Mouse (Mus musculus): ENCODE results near the gene Lrrc28. TPM values are rescaled to one million over a fixed set of nuclear protein-coding genes. Genes with fewer than 3 reads are reported as not detected.

The Lrrc28 gene
- polyA plus RNA-seq, 1 experiment from 2014 or later = 18.4 TPM

- Histone ChIP-seq H3K27ac (ENCODE audit: low read depth, low read length) (no peak overlapping the region), H3K4me1 (ENCODE audit: control insufficient read depth, insufficient read depth, low read length) (no peaks in the 10 kb centered on the region), H3K27me3 (ENCODE audit: control insufficient read depth, insufficient read depth, low read length) (no peaks in the 10 kb centered on the region), H3K9ac (ENCODE audit: low read depth, low read length) (no peak overlapping the region), H3K4me2 (replicated peaks; ENCODE audit: low read depth, low read length) (no peak overlapping the region), H3K9me3 (ENCODE audit: control insufficient read depth, low read length) (no peaks in the 10 kb centered on the region), H3K4me3 (ENCODE audit: low read length) (no peak overlapping the region), H3K36me3 (ENCODE audit: control insufficient read depth, insufficient read depth, low read length) (no peaks in the 10 kb centered on the region)
- no peak for ATAC-seq (ENCODE audit: low FRiP score, low TSS enrichment)
Observed at GRCm38 (mm10) chr7:67544586-67544985, 100.5 kb downstream of the Lrrc28 start.

GRCm38 (mm10) chr7:67543641-67544040 lies 101.4 kb downstream of the Lrrc28 start:
- no peak overlapping the region for H3K27ac ChIP-seq (ENCODE audit: low read depth, low read length)
- ATAC-seq (ENCODE audit: low FRiP score, low TSS enrichment) = no peak
- no peaks in the 10 kb centered on the region for H3K36me3 ChIP-seq (ENCODE audit: control insufficient read depth, insufficient read depth, low read length)
- H3K4me2 ChIP-seq (replicated peaks; ENCODE audit: low read depth, low read length) = no peak overlapping the region
- H3K9me3 ChIP-seq (ENCODE audit: control insufficient read depth, low read length) = no peaks in the 10 kb centered on the region
- H3K4me3 ChIP-seq (ENCODE audit: low read length) = no peak overlapping the region
- no peak overlapping the region for H3K9ac ChIP-seq (ENCODE audit: low read depth, low read length)
- no peaks in the 10 kb centered on the region for H3K27me3 ChIP-seq (ENCODE audit: control insufficient read depth, insufficient read depth, low read length)
- no peaks in the 10 kb centered on the region for H3K4me1 ChIP-seq (ENCODE audit: control insufficient read depth, insufficient read depth, low read length)
- 80% methylated on average over 6 of the region's 6 CpGs for WGBS

DNA sequence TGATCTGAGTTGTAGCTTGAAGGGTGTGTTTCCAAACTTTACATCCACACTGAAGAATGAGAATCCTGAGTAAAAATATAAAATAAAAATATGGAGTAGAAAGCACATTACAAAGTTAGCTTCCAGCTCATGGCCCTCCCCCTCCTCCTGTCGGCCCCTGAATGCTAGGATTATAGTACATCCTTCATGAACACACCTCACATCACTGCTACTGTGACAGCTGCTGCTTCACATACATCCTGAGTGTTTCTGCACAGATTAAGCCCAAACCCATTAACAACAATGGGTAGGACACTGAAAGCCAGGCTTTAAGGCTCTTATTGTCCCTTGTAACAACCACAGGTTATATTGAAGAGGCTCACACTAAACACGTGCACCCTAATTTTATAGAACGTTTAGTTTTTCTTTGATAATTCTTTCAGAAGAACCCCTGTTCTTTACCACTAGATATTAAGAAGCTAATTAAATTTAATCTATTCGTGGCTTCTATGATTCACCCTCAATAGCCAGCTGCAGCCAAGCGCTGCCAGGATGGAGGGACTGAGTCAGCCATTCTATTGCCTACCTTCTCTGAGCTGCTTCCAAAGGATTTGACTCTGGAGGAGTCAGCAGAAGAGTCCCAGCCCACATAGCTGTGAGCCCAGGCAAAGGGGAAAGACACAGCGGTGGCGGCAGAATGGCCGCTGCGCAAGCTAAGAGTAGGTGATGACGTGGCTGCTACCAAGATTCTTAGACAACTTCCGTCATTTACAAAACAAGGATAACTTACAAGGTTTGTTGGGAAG lies 108.3 kb downstream of the Lrrc28 start:
- Histone ChIP-seq H3K4me3 (ENCODE audit: low read length) (no peak overlapping the region), H3K27ac (ENCODE audit: low read depth, low read length) (no peak overlapping the region), H3K36me3 (ENCODE audit: control insufficient read depth, insufficient read depth, low read length) (no peaks in the 10 kb centered on the region), H3K9ac (ENCODE audit: low read depth, low read length) (no peak overlapping the region), H3K4me2 (replicated peaks; ENCODE audit: low read depth, low read length) (no peak overlapping the region), H3K4me1 (ENCODE audit: control insufficient read depth, insufficient read depth, low read length) (no peaks in the 10 kb centered on the region), H3K9me3 (ENCODE audit: control insufficient read depth, low read length) (no peaks in the 10 kb centered on the region), H3K27me3 (ENCODE audit: control insufficient read depth, insufficient read depth, low read length) (no peaks in the 10 kb centered on the region)
- ATAC-seq (ENCODE audit: low FRiP score, low TSS enrichment) = no peak
- 97% methylated on average over 11 of the region's 11 CpGs for WGBS

- no peak for ATAC-seq (ENCODE audit: low FRiP score, low TSS enrichment)
- no peak overlapping the region for H3K4me3 ChIP-seq (ENCODE audit: low read length)
- no peak overlapping the region for H3K27ac ChIP-seq (ENCODE audit: low read depth, low read length)
- no peak overlapping the region for H3K9ac ChIP-seq (ENCODE audit: low read depth, low read length)
- no peak overlapping the region for H3K4me2 ChIP-seq (replicated peaks; ENCODE audit: low read depth, low read length)
- WGBS = 81% methylated on average over 4 of the region's 4 CpGs
- no peaks in the 10 kb centered on the region for H3K9me3 ChIP-seq (ENCODE audit: control insufficient read depth, low read length)
- no peaks in the 10 kb centered on the region for H3K4me1 ChIP-seq (ENCODE audit: control insufficient read depth, insufficient read depth, low read length)
- no peaks in the 10 kb centered on the region for H3K27me3 ChIP-seq (ENCODE audit: control insufficient read depth, insufficient read depth, low read length)
- no peaks in the 10 kb centered on the region for H3K36me3 ChIP-seq (ENCODE audit: control insufficient read depth, insufficient read depth, low read length)
Observed at GRCm38 (mm10) chr7:67535941-67536340, 109.1 kb downstream of the Lrrc28 start.

- no peak for ATAC-seq (ENCODE audit: low FRiP score, low TSS enrichment)
- WGBS = 35% methylated on average over 2 of the region's 2 CpGs
- no peak overlapping the region for H3K4me2 ChIP-seq (replicated peaks; ENCODE audit: low read depth, low read length)
Observed at GRCm38 (mm10) chr7:67530981-67531380, 114.1 kb downstream of the Lrrc28 start.

DNA sequence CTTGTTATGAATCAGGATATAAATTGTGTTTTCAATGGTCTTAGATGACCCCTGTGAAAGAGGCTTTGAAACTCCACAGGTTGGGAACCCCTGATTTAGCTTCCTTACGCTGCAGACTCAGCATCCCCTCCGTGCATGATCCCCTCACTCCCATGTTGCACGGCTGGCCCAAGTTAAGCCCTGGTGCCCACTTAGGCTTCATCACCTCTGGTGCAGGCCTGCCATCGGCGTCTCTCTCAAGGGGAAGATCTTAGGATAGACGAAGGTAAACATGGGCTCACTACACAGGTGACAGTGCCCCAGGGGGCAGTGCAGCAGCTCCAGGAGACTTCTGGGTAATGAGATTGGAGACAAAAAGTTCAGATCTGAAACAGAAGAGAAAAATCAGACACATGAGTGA lies 115.7 kb downstream of the Lrrc28 start:
- Histone ChIP-seq H3K27ac (ENCODE audit: low read depth, low read length) (no peak overlapping the region), H3K4me2 (replicated peaks; ENCODE audit: low read depth, low read length) (no peak overlapping the region), H3K9me3 (ENCODE audit: control insufficient read depth, low read length) (no peaks in the 10 kb centered on the region), H3K27me3 (ENCODE audit: control insufficient read depth, insufficient read depth, low read length) (no peaks in the 10 kb centered on the region), H3K4me3 (ENCODE audit: low read length) (no peak overlapping the region), H3K9ac (ENCODE audit: low read depth, low read length) (no peak overlapping the region), H3K36me3 (ENCODE audit: control insufficient read depth, insufficient read depth, low read length) (no peaks in the 10 kb centered on the region), H3K4me1 (ENCODE audit: control insufficient read depth, insufficient read depth, low read length) (no peaks in the 10 kb centered on the region)
- ATAC-seq (ENCODE audit: low FRiP score, low TSS enrichment) = no peak
- WGBS = 77% methylated on average over 6 of the region's 6 CpGs

More at GRCm38 (mm10) chr7:67530981-67531380, 114.1 kb downstream of the Lrrc28 start:
- H3K4me1 ChIP-seq (ENCODE audit: control insufficient read depth, insufficient read depth, low read length) = no peaks in the 10 kb centered on the region
- no peaks in the 10 kb centered on the region for H3K9me3 ChIP-seq (ENCODE audit: control insufficient read depth, low read length)
- no peak overlapping the region for H3K27ac ChIP-seq (ENCODE audit: low read depth, low read length)
- no peaks in the 10 kb centered on the region for H3K36me3 ChIP-seq (ENCODE audit: control insufficient read depth, insufficient read depth, low read length)
- H3K27me3 ChIP-seq (ENCODE audit: control insufficient read depth, insufficient read depth, low read length) = no peaks in the 10 kb centered on the region
- no peak overlapping the region for H3K4me3 ChIP-seq (ENCODE audit: low read length)
- no peak overlapping the region for H3K9ac ChIP-seq (ENCODE audit: low read depth, low read length)

- no peak overlapping the region for H3K9ac ChIP-seq (ENCODE audit: low read depth, low read length)
- H3K4me3 ChIP-seq (ENCODE audit: low read length) = no peak overlapping the region
- no peaks in the 10 kb centered on the region for H3K9me3 ChIP-seq (ENCODE audit: control insufficient read depth, low read length)
- H3K27me3 ChIP-seq (ENCODE audit: control insufficient read depth, insufficient read depth, low read length) = no peaks in the 10 kb centered on the region
- WGBS = 95% methylated on average over 18 of the region's 18 CpGs
- H3K4me2 ChIP-seq (replicated peaks; ENCODE audit: low read depth, low read length) = no peak overlapping the region
- ATAC-seq (ENCODE audit: low FRiP score, low TSS enrichment) = no peak
- H3K4me1 ChIP-seq (ENCODE audit: control insufficient read depth, insufficient read depth, low read length) = no peaks in the 10 kb centered on the region
- H3K36me3 ChIP-seq (ENCODE audit: control insufficient read depth, insufficient read depth, low read length) = no peaks in the 10 kb centered on the region
- no peak overlapping the region for H3K27ac ChIP-seq (ENCODE audit: low read depth, low read length)
Observed at GRCm38 (mm10) chr7:67528821-67529221, 116.2 kb downstream of the Lrrc28 start.

- Histone ChIP-seq H3K4me2 (replicated peaks; ENCODE audit: low read depth, low read length) (no peak overlapping the region), H3K9ac (ENCODE audit: low read depth, low read length) (no peak overlapping the region), H3K27me3 (ENCODE audit: control insufficient read depth, insufficient read depth, low read length) (no peaks in the 10 kb centered on the region), H3K4me3 (ENCODE audit: low read length) (no peak overlapping the region), H3K9me3 (ENCODE audit: control insufficient read depth, low read length) (no peaks in the 10 kb centered on the region), H3K27ac (ENCODE audit: low read depth, low read length) (no peak overlapping the region), H3K36me3 (ENCODE audit: control insufficient read depth, insufficient read depth, low read length) (no peaks in the 10 kb centered on the region), H3K4me1 (ENCODE audit: control insufficient read depth, insufficient read depth, low read length) (no peaks in the 10 kb centered on the region)
- WGBS = 85% methylated on average over 10 of the region's 10 CpGs
- ATAC-seq (ENCODE audit: low FRiP score, low TSS enrichment) = no peak
Observed at GRCm38 (mm10) chr7:67528063-67528811, 116.8 kb downstream of the Lrrc28 start.

- WGBS = 91% methylated on average over 3 of the region's 3 CpGs
- no peak for ATAC-seq (ENCODE audit: low FRiP score, low TSS enrichment)
Observed at GRCm38 (mm10) chr7:67525886-67526580, 119.0 kb downstream of the Lrrc28 start.

More at GRCm38 (mm10) chr7:67525886-67526580, 119.0 kb downstream of the Lrrc28 start:
- Histone ChIP-seq H3K4me2 (replicated peaks; ENCODE audit: low read depth, low read length) (no peak overlapping the region), H3K36me3 (ENCODE audit: control insufficient read depth, insufficient read depth, low read length) (no peaks in the 10 kb centered on the region), H3K9me3 (ENCODE audit: control insufficient read depth, low read length) (no peaks in the 10 kb centered on the region), H3K9ac (ENCODE audit: low read depth, low read length) (no peak overlapping the region), H3K27me3 (ENCODE audit: control insufficient read depth, insufficient read depth, low read length) (no peaks in the 10 kb centered on the region), H3K27ac (ENCODE audit: low read depth, low read length) (no peak overlapping the region), H3K4me3 (ENCODE audit: low read length) (no peak overlapping the region), H3K4me1 (ENCODE audit: control insufficient read depth, insufficient read depth, low read length) (no peaks in the 10 kb centered on the region)
